Mouse (Mus musculus): ENCODE results near the gene Adam22. TPM values are rescaled to one million over a fixed set of nuclear protein-coding genes. Genes with fewer than 3 reads are reported as not detected.
A peak's percentile ranks its signal among the peaks of the same experiment; 100 is the strongest.

Adam22 gene
- polyA plus RNA-seq, 1 experiment from 2014 or later: 11.5 TPM

GRCm38 (mm10) chr5:8145473-8145872 is 222.5 kb downstream of the Adam22 start:
- H3K36me3 ChIP-seq (ENCODE audit: control insufficient read depth, insufficient read depth, low read length): no peaks in the 10 kb centered on the region
- no peaks in the 10 kb centered on the region for H3K9me3 ChIP-seq (ENCODE audit: control insufficient read depth, low read length)
- ATAC-seq (ENCODE audit: insufficient number of reproducible peaks, insufficient read depth, low FRiP score, low read depth): no peak
- no peaks in the 10 kb centered on the region for H3K27me3 ChIP-seq (ENCODE audit: control insufficient read depth, insufficient read depth, low read length)
- WGBS: 63% methylated on average over 5 of the region's 5 CpGs
- no peaks in the 10 kb centered on the region for H3K4me1 ChIP-seq (ENCODE audit: control insufficient read depth in 2 of 2, insufficient read depth in 2 of 2, low read length in 2 of 2)
- no peak overlapping the region for H3K27ac ChIP-seq (replicated peaks in 1 of 2; ENCODE audit: control insufficient read depth in 1 of 2, insufficient read depth in 1 of 2, low read depth in 2 of 2, low read length in 2 of 2)
- H3K9ac ChIP-seq (ENCODE audit: low read length): no peak overlapping the region
- no peak overlapping the region for H3K4me2 ChIP-seq (ENCODE audit: low read length)
- no peak overlapping the region for H3K4me3 ChIP-seq (ENCODE audit: control insufficient read depth in 1 of 2, insufficient read depth in 1 of 2, low read depth in 1 of 2, low read length in 2 of 2)

GRCm38 (mm10) chr5:8132546-8132945 is 235.4 kb downstream of the Adam22 start:
- Histone ChIP-seq H3K27me3 (ENCODE audit: control insufficient read depth, insufficient read depth, low read length) (no peaks in the 10 kb centered on the region), H3K4me3 (ENCODE audit: control insufficient read depth in 1 of 2, insufficient read depth in 1 of 2, low read depth in 1 of 2, low read length in 2 of 2) (no peak overlapping the region), H3K36me3 (ENCODE audit: control insufficient read depth, insufficient read depth, low read length) (no peaks in the 10 kb centered on the region), H3K9me3 (ENCODE audit: control insufficient read depth, low read length) (no peaks in the 10 kb centered on the region), H3K9ac (ENCODE audit: low read length) (no peak overlapping the region), H3K4me1 (ENCODE audit: control insufficient read depth in 2 of 2, insufficient read depth in 2 of 2, low read length in 2 of 2) (no peaks in the 10 kb centered on the region), H3K27ac (replicated peaks in 1 of 2; ENCODE audit: control insufficient read depth in 1 of 2, insufficient read depth in 1 of 2, low read depth in 2 of 2, low read length in 2 of 2) (no peak overlapping the region), H3K4me2 (ENCODE audit: low read length) (no peak overlapping the region)
- WGBS: 79% methylated on average over 5 of the region's 5 CpGs
- no peak for ATAC-seq (ENCODE audit: insufficient number of reproducible peaks, insufficient read depth, low FRiP score, low read depth)

- no peak overlapping the region for H3K27ac ChIP-seq (replicated peaks in 1 of 2; ENCODE audit: control insufficient read depth in 1 of 2, insufficient read depth in 1 of 2, low read depth in 2 of 2, low read length in 2 of 2)
- no peak overlapping the region for H3K9ac ChIP-seq (ENCODE audit: low read length)
- H3K9me3 ChIP-seq (ENCODE audit: control insufficient read depth, low read length): no peaks in the 10 kb centered on the region
- no peak overlapping the region for H3K4me3 ChIP-seq (ENCODE audit: control insufficient read depth in 1 of 2, insufficient read depth in 1 of 2, low read depth in 1 of 2, low read length in 2 of 2)
- no peak for ATAC-seq (ENCODE audit: insufficient number of reproducible peaks, insufficient read depth, low FRiP score, low read depth)
- no peaks in the 10 kb centered on the region for H3K4me1 ChIP-seq (ENCODE audit: control insufficient read depth in 2 of 2, insufficient read depth in 2 of 2, low read length in 2 of 2)
- 81% methylated on average over 8 of the region's 8 CpGs for WGBS
- no peak overlapping the region for H3K4me2 ChIP-seq (ENCODE audit: low read length)
- H3K36me3 ChIP-seq (ENCODE audit: control insufficient read depth, insufficient read depth, low read length): no peaks in the 10 kb centered on the region
- H3K27me3 ChIP-seq (ENCODE audit: control insufficient read depth, insufficient read depth, low read length): no peaks in the 10 kb centered on the region
Observed at GRCm38 (mm10) chr5:8131918-8132317, 236.0 kb downstream of the Adam22 start.

GRCm38 (mm10) chr5:8129750-8130149 is 238.2 kb downstream of the Adam22 start:
- Histone ChIP-seq H3K4me3 (ENCODE audit: control insufficient read depth in 1 of 2, insufficient read depth in 1 of 2, low read depth in 1 of 2, low read length in 2 of 2) (no peak overlapping the region), H3K36me3 (ENCODE audit: control insufficient read depth, insufficient read depth, low read length) (no peaks in the 10 kb centered on the region), H3K27me3 (ENCODE audit: control insufficient read depth, insufficient read depth, low read length) (no peaks in the 10 kb centered on the region), H3K27ac (replicated peaks in 1 of 2; ENCODE audit: control insufficient read depth in 1 of 2, insufficient read depth in 1 of 2, low read depth in 2 of 2, low read length in 2 of 2) (no peak overlapping the region), H3K4me1 (ENCODE audit: control insufficient read depth in 2 of 2, insufficient read depth in 2 of 2, low read length in 2 of 2) (no peaks in the 10 kb centered on the region), H3K9ac (ENCODE audit: low read length) (no peak overlapping the region), H3K9me3 (ENCODE audit: control insufficient read depth, low read length) (peaks cover 3% of the 10 kb centered on the region; the same call in 1 of the 2 replicates), H3K4me2 (ENCODE audit: low read length) (no peak overlapping the region)
- WGBS: 87% methylated on average over 2 of the region's 2 CpGs
- no peak for ATAC-seq (ENCODE audit: insufficient number of reproducible peaks, insufficient read depth, low FRiP score, low read depth)

DNA sequence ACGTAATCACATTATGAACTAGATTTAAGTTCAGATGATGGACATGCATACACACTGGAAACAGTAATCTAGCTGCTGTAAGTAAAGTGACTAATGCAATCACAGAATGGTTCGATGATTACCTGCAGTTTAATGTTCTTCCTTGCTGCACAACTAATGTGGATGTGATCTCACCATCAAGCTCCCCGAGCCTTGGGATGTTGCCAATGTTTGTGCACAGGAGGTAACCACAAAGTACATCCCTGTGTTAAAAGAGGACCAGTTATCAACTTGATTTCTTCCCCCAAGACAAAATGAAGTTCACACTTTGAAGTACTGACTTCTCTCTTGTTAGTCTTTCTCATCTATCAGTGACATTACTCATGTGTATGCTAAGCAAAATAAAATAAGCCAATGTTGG is 247.0 kb downstream of the Adam22 start:
- peaks cover 6% of the 10 kb centered on the region; the same call in 1 of the 2 replicates for H3K9me3 ChIP-seq (ENCODE audit: control insufficient read depth, low read length)
- 72% methylated on average over 3 of the region's 3 CpGs for WGBS
- no peaks in the 10 kb centered on the region for H3K27me3 ChIP-seq (ENCODE audit: control insufficient read depth, insufficient read depth, low read length)
- no peak overlapping the region for H3K9ac ChIP-seq (ENCODE audit: low read length)
- H3K36me3 ChIP-seq (ENCODE audit: control insufficient read depth, insufficient read depth, low read length): no peaks in the 10 kb centered on the region
- H3K4me1 ChIP-seq (ENCODE audit: control insufficient read depth in 2 of 2, insufficient read depth in 2 of 2, low read length in 2 of 2): peaks cover 2 to 4% of the 10 kb centered on the region in 2 experiments; a peak in 2 of 4 replicates
- no peak overlapping the region for H3K4me2 ChIP-seq (ENCODE audit: low read length)
- ATAC-seq (ENCODE audit: insufficient number of reproducible peaks, insufficient read depth, low FRiP score, low read depth): no peak
- H3K27ac ChIP-seq (replicated peaks in 1 of 2; ENCODE audit: control insufficient read depth in 1 of 2, insufficient read depth in 1 of 2, low read depth in 2 of 2, low read length in 2 of 2): no peak overlapping the region
- H3K4me3 ChIP-seq (ENCODE audit: control insufficient read depth in 1 of 2, insufficient read depth in 1 of 2, low read depth in 1 of 2, low read length in 2 of 2): no peak overlapping the region

DNA sequence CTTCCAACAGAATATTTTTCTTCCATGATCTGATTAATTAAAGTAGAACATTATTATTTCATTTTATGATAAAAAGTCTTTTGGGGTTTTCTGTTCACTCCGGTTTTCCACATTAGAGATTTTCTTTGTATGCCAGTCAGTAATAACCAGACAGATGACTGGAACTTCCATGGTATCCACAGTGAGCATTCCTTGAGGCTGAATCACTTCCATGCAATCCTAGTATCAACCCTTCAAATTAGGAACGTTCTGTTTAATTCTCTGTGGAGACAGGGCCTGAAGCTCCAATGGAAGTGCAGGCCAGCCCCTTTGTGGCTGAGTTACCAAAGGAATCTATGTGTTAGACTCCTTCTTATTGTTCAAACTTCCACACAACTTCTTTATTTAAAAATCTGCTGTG is 247.9 kb downstream of the Adam22 start:
- ATAC-seq (ENCODE audit: insufficient number of reproducible peaks, insufficient read depth, low FRiP score, low read depth): no peak

GRCm38 (mm10) chr5:8116561-8117168 is 251.3 kb downstream of the Adam22 start:
- no peaks in the 10 kb centered on the region for H3K9me3 ChIP-seq (ENCODE audit: control insufficient read depth, low read length)
- peak overlapping the region; percentile 34 to 49; a peak in 1 of 4 replicates for H3K27ac ChIP-seq (replicated peaks in 1 of 2; ENCODE audit: control insufficient read depth in 1 of 2, insufficient read depth in 1 of 2, low read depth in 2 of 2, low read length in 2 of 2)
- ATAC-seq (ENCODE audit: insufficient number of reproducible peaks, insufficient read depth, low FRiP score, low read depth): no peak
- H3K27me3 ChIP-seq (ENCODE audit: control insufficient read depth, insufficient read depth, low read length): no peaks in the 10 kb centered on the region
- 34% methylated on average over 5 of the region's 5 CpGs for WGBS
- peaks cover 2 to 4% of the 10 kb centered on the region in 2 experiments; a peak in 2 of 4 replicates for H3K4me1 ChIP-seq (ENCODE audit: control insufficient read depth in 2 of 2, insufficient read depth in 2 of 2, low read length in 2 of 2)
- no peaks in the 10 kb centered on the region for H3K36me3 ChIP-seq (ENCODE audit: control insufficient read depth, insufficient read depth, low read length)
- H3K9ac ChIP-seq (ENCODE audit: low read length): no peak overlapping the region
- H3K4me3 ChIP-seq (ENCODE audit: control insufficient read depth in 1 of 2, insufficient read depth in 1 of 2, low read depth in 1 of 2, low read length in 2 of 2): no peak overlapping the region
- H3K4me2 ChIP-seq (ENCODE audit: low read length): peak overlapping the region; percentile 2; the same call in 1 of the 2 replicates

More for the DNA sequence above, 247.9 kb downstream of the Adam22 start:
- H3K9ac ChIP-seq (ENCODE audit: low read length): no peak overlapping the region
- no peak overlapping the region for H3K4me3 ChIP-seq (ENCODE audit: control insufficient read depth in 1 of 2, insufficient read depth in 1 of 2, low read depth in 1 of 2, low read length in 2 of 2)
- H3K27ac ChIP-seq (replicated peaks in 1 of 2; ENCODE audit: control insufficient read depth in 1 of 2, insufficient read depth in 1 of 2, low read depth in 2 of 2, low read length in 2 of 2): no peak overlapping the region
- WGBS: 57% methylated on average over 2 of the region's 2 CpGs
- no peaks in the 10 kb centered on the region for H3K27me3 ChIP-seq (ENCODE audit: control insufficient read depth, insufficient read depth, low read length)
- H3K36me3 ChIP-seq (ENCODE audit: control insufficient read depth, insufficient read depth, low read length): no peaks in the 10 kb centered on the region
- H3K9me3 ChIP-seq (ENCODE audit: control insufficient read depth, low read length): 0 out of 2 replicates have a peak, but pooled peaks cover 3% of the 10 kb centered on the region
- peaks cover 2 to 4% of the 10 kb centered on the region in 2 experiments; a peak in 2 of 4 replicates for H3K4me1 ChIP-seq (ENCODE audit: control insufficient read depth in 2 of 2, insufficient read depth in 2 of 2, low read length in 2 of 2)
- no peak overlapping the region for H3K4me2 ChIP-seq (ENCODE audit: low read length)

DNA sequence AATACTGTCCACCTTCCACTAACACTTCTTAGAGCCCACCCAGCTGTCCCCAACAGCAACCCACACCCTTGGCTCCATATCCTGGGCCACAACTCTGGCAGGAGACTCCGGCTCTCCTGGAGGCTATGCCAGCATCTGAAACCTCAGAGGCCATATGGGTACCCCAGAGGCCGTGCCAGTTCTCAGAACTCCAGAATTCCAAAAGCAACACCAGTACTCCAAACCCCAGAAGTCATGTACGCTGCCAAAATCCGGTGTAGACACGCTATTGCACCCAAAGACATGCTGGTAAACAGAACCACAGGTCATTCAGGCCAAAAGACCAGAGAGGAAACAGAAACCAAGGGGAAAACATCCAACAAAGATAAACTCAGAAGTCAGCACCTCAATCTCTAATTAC is 255.7 kb downstream of the Adam22 start:
- H3K27me3 ChIP-seq (ENCODE audit: control insufficient read depth, insufficient read depth, low read length): no peaks in the 10 kb centered on the region
- H3K4me3 ChIP-seq (ENCODE audit: control insufficient read depth in 1 of 2, insufficient read depth in 1 of 2, low read depth in 1 of 2, low read length in 2 of 2): no peak overlapping the region
- H3K36me3 ChIP-seq (ENCODE audit: control insufficient read depth, insufficient read depth, low read length): no peaks in the 10 kb centered on the region
- H3K9me3 ChIP-seq (ENCODE audit: control insufficient read depth, low read length): no peaks in the 10 kb centered on the region
- H3K4me1 ChIP-seq (ENCODE audit: control insufficient read depth in 2 of 2, insufficient read depth in 2 of 2, low read length in 2 of 2): peaks cover 2 to 4% of the 10 kb centered on the region in 2 experiments; a peak in 2 of 4 replicates
- H3K27ac ChIP-seq (replicated peaks in 1 of 2; ENCODE audit: control insufficient read depth in 1 of 2, insufficient read depth in 1 of 2, low read depth in 2 of 2, low read length in 2 of 2): no peak overlapping the region
- ATAC-seq (ENCODE audit: insufficient number of reproducible peaks, insufficient read depth, low FRiP score, low read depth): no peak
- no peak overlapping the region for H3K9ac ChIP-seq (ENCODE audit: low read length)
- no peak overlapping the region for H3K4me2 ChIP-seq (ENCODE audit: low read length)
- WGBS: 86% methylated on average over 5 of the region's 5 CpGs
